Mouse (Mus musculus): ENCODE data around the gene Irf7.

- TF ChIP-seq CTCF (IDR thresholded peaks at IDR 0.05; ENCODE audit: borderline replicate concordance, insufficient read depth, low read length) = no peak
- no peak for TF ChIP-seq POLR2A (IDR thresholded peaks at IDR 0.05; ENCODE audit: low read depth, low read length)
Observed at GRCm38 (mm10) chr7:141218557-141219133, 47.6 kb downstream of the Irf7 start.
